Mouse (Mus musculus) cerebellum, adult 11-12 months (tissue): Measurements from ENCODE around the gene Zdhhc5.
"Not testable (repeated sequence)": the region's sequence is repeated elsewhere in the genome, so short reads cannot be mapped to it uniquely, and the experiment has no call there.

ENCODE experiments used
- DNase-seq: peaks from one replicate; pipeline ENCODE4 v3.0.0; 2022

The Zdhhc5 gene

DNA sequence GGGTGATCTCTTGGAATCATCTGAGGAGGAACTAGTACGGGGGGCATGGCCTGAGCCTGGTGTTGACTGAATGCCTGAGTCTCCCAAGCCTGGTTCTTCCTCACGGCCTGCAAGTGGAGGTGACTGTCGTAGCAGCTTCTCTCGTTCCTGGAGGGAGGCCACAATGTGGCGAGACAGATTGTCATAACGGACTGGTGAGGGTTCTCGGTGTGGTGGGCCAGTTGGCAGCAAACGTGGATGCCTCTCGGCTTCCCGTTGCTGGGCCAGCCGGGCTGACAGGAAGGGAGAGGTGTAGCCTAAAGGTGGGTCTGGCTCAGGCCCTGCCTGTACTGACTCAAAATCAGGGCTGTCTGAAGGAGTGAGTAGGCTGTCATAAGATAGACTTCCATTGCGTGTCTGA, 24.9 kb downstream of the Zdhhc5 start:
- DNase-seq, result peak; percentile 57

DNA sequence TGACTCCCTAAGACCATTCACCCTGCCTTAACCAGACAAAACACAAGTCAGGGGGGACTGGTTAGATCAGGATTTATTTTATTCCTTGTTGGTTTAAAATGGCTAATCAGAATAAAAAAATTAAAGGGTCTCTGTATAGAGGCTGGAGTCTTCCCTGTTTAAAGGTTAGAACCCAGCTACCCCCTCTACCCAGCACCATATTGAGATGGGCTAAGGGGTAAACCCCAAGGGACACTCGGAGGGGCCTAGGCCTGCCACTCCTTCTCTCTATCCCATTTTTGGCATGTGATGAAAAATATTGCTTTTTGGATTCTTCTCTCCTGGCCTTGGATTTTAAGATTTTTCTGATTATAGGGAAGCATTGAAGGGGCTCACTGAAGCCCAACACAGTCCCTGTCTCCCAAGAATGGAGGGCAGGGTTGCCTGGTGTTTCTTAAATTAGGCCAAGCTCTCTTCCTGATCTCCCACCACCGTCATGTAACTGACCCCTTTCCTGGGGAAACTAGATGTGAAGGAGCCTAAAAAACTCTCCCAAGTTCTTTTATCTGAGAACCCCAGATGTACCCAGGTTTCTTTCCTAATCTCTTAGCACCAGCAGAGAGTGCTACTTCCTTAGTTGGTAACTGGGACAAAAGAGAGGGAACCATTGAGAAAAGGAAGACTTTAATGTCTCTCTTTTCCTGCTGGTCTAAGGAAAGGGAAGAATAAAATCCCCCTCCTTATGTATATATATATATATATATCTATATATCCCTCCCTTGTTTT, 26.7 kb downstream of the Zdhhc5 start:
- DNase-seq, result no peak

GRCm38 (mm10) chr2:84682605-84683183, 32.3 kb downstream of the Zdhhc5 start:
- DNase-seq, result no peak

- no peak for DNase-seq
Observed at GRCm38 (mm10) chr2:84679016-84679415, 36.0 kb downstream of the Zdhhc5 start, which contains the start of gene Tmx2. Tmx2 (minus strand) TSS chr2:84679140.

DNA sequence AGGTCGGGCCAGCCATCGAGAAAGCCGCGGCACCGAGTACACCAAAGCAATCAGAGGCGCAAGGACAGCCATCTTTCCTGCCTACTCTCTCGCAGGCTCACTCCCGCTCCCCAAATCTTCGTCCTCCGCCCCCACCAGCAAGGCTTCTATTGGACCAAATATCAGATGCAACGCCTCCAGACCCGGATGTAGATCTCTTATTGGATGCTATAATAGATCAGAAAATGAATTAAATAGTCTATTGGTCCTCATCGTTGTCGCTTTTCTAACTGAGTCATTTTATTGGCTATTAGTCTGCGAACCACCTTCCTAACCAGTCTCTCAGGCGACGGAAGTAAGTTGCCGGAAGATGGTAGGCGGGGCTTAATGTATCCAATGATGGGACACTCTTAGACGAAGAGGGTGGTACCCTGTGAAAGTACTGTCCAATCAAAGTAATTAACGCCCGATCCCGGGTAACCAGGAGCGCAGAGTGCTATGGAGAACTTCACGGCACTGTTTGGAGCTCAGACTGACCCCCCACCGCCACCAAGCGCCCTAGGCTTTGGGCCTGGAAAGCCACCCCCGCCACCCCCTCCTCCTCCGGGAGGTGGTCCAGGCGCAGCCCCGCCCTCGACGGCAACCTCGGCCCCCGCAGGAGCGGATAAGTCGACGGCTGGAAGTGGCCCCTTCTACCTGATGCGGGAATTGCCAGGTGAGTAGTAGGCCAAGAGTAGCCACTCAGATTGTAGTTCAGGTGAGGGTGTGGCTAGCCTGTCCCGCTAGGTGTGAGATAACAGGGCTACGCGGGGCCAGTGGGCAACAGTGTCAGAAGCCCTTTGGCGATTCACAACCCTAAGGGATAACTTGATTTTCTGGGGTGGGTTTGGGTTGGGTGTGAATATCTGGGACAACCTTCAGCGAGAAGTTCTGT, 36.8 kb downstream of the Zdhhc5 start, which contains the start of the genes Gm28635 and Med19:
TSS of gene Gm28635 (minus strand) at position 74 of the 913 bp plus-strand sequence.
TSS of gene Med19 (plus strand) at position 435 of the 913 bp plus-strand sequence.
- DNase-seq, result peak; percentile 97

DNA sequence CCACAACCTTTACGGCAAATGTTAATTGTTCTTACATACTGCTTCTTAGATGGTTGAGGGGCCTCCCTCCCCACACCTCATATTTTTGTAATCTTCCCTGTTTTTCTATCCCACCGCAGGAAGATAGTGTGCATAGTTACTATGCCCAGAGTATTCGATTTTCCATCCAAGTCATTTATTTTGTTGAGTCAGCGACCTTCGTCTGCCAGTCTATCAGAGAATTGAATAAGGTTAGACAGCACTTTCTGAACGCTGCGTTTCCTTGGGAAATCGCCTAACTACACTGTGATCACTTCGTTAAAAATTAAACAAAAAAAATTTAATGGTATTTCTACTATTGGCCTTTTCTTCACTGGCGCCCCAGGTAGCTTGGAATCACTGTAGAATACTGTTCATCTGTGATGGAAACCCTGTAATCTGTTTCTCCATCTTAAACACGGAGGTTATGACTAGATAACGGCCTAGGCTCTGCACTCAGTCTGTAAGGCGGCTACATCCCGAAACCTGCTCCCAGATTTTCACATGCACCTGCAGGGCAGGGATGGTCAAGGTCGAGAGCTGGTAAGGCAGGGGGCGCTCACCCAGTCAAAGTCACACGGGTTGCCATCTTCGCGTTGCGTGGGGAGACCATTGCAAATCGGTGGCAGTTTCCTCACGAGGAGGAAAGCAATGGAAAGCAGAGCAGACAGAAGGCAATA, 37.6 kb downstream of the Zdhhc5 start:
- DNase-seq, result no peak

DNA sequence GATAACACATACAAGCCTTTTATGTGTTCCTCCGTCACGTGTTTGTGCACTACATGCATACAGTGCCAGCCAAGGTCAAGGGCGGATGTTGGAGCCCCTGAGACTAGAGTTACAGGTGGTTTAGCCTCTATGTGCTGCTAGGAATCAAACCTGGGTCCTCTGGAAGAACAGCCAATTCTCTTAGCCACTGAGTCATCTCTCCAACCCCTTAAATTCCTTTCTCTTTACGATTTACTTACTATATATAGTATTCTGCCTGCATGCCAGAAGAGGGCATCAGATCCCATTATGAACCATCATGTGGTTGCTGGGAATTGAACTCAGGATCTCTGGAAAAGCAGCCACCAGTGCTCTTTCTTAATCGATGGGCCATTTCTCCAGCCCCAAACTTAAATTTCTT, 43.4 kb downstream of the Zdhhc5 start:
- not testable (repeated sequence) for DNase-seq

GRCm38 (mm10) chr2:84670569-84670933, 44.4 kb downstream of the Zdhhc5 start, which contains the start of gene Selenoh:
Selenoh (minus strand) TSS chr2:84670770.
- DNase-seq, result peak; percentile 80

DNA sequence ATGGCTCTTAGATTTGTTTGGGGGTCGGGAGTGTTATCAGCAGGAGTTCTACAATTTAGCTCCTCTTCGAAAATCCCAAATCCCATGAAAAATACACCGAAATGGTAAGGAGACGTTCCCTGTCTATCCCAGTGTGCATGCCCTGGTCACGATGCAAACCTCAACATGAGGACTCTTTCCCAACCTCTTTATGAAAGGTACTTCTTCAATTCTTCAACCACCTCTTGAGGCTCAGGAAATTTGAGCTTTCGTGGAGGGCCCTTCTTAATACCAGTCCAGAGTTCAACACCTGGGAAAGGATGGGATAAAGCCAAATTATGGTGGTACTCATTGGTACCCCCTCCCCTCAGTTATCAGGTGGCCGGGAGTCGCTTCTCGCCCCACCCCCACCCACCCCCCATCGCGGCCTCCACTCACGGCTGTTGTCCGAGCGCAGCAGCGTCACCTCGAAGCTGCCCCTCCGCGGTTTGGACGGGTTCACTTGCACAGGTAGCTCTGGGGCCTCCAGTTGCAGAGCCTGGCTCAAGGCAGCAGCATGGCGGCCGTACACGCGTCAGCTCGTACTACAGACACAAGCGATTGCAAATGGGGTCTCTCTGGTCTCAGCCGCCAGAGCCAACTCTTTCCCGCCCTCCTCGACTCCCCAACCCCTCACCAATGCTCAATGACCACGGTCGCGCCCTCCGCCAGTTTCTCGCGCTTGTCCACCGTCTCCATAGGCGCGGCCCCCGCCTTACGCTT, 45.0 kb downstream of the Zdhhc5 start:
- no peak for DNase-seq

DNA sequence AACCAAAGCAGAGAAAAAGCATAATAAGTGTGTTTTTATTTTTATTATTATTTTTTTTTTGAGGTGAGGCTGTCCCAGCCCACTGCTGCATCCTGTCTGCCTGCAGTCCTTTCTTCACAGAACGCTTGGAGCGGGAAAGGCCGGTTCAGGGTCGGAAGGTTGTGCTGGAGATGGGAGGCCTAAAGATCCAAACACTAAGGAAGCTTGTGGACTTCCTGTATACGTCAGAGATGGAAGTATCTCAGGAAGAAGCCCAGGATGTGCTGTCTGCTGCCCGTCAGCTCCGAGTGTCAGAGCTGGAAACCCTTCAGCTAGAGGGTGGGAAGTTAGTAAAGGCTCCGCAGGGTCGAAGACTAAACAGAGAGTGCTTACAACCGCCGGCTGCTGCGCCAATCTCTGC, 48.9 kb downstream of the Zdhhc5 start:
- DNase-seq, result no peak

- DNase-seq, result no peak
Observed at GRCm38 (mm10) chr2:84662866-84663265, 52.1 kb downstream of the Zdhhc5 start.

GRCm38 (mm10) chr2:84660253-84660652, 54.7 kb downstream of the Zdhhc5 start:
- no peak for DNase-seq

DNA sequence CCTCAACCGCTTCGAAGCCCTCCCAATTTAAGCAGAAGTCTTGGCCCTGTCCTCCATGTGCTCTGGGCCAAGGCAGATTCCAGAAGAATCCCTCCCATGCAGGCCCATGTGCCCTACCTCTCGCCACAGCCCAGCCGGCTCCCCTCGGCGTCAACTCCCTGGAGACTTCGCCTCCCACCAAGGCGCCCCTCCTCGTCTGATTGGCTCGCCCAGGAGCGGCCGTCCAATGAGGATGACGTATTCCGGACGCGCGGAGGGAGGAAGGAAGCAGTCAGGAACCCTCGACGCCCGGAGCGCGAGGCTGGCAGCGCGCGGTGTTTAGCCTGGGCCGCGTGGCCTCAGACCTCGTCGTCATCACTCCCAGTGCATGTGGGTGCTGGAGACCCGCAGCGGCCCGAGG, 56.2 kb downstream of the Zdhhc5 start, which contains the start of gene Btbd18:
TSS of gene Btbd18 (plus strand) at position 274 of the 400 bp plus-strand sequence.
- no peak for DNase-seq

DNA sequence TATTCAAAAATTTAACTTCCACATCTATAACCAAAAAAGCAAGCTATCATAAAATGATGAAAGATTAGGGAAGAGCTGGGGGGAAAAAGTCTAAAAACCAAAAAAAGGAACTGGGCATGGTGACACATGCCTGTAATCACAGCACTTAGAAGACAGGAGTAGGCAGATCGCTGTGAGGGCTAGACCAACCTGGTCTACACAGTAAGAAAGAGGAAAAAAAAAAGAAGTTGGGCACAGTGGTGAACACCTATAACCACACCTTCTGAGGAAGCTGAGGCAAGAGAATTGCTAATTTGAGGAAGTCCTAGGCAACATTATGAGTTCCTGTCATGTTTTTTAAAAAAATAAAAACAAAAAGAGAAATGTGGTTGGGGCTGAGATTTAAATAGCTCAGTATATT, 59.1 kb downstream of the Zdhhc5 start:
- DNase-seq, result no peak

GRCm38 (mm10) chr2:84653354-84653753, 61.6 kb downstream of the Zdhhc5 start:
- DNase-seq, result no peak

DNA sequence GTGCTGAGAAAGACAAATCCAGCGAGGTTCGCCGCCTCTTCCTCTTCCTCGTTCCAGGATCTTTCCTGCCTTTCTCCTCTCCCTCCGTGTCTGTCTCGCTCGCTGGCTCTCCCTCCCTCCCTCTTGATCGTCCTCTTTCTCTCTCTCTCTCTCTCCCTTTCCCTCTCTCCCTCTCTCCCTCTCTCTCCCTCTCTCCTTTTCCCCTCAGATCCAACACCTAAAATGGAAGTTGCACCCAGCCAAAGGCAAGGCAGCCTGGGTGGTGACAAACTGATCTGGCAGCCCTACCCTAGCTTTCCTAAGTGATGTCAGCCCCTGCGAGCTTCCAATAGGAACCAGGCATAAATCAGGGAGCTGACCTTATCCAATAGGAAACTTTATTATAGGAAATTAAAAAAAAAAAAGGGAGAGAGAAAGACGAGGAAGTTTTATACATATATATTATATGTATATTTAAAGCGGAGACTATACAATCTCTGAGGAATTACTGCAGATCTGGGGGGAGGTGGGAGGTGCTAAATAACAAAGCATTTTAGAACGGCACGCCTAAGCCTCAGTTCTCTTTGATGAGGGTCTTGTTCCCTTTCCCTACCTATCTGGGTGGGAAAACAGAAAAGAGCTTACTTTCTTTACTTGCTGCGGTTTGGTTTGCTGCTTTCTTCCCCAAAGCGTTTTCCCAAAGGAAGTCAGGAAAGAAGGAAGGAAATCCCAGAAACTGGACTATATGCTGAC, 64.3 kb downstream of the Zdhhc5 start, which contains the start of gene Ctnnd1:
TSS of gene Ctnnd1 (minus strand) at position 302 of the 732 bp plus-strand sequence.
- peak; percentile 91 for DNase-seq

GRCm38 (mm10) chr2:84649674-84650073, 65.3 kb downstream of the Zdhhc5 start:
- DNase-seq, result no peak

GRCm38 (mm10) chr2:84648369-84648768, 66.6 kb downstream of the Zdhhc5 start:
- DNase-seq, result no peak

- DNase-seq, result no peak
Observed at GRCm38 (mm10) chr2:84647051-84647568, 67.9 kb downstream of the Zdhhc5 start.

DNA sequence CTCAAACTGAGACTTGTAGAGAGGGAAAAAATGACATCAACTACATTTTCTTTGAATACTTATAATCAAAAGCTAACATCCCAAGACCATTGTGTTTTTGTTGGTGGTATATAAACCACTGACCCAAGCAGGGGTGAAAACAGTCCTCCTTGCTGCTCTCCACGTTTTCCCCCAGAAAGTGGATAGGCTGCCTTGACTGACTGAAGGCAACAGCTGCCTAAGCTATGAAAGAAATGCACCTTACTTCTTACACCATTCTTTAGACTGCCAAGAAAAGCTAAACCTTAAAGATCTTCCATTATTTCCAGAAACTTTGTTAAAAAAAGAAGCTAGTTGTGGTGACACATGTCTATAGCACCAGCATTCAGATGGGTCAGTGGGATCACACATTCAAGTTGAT, 68.8 kb downstream of the Zdhhc5 start:
- no peak for DNase-seq

DNA sequence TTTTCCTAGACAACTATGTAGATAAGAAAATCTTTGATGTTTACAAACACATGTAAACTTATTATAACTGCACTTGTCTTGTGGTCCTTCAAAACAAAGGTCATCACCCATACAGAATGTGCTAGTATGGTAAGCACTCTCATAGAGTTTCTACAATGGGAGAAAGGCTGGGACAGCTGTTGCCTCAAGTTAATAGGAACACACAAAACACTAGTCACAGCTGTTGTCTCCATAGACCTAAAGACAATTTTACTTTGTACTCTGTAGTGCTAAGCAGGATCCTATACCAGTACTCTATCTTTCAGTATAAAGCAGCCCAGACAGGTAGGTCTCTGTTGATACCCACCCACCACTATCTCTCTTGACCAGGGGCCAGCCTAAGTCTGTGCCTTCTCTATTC, 74.1 kb downstream of the Zdhhc5 start:
- DNase-seq, result no peak
